ENCODE assay signal across 13 mouse cellular contexts in the genomic region with DNA sequence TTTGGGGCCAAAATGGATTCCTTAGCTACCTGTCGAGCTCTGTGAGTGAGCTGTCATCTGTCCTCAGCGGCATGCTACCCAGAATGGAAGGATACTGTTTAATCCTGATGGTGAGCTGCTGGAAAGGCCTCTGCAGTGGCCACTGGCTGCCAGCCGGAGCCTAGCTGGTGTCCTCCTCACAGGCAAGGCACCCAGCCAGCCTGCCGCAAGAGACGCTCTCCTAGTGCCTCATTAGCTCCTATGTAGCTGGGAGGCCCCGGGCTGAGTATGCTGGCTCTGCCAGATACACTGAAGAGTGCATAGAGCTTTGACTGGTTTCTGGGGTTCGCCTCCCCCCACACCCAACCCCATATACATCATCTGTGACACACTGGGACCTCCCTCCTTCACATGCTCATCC. TPM values are rescaled to one million over a fixed set of nuclear protein-coding genes. Genes with fewer than 3 reads are reported as not detected.
DNase-seq lines count a peak whose midpoint lies in the region; ATAC-seq and TF ChIP-seq lines count a peak whose summit lies in the region.
"Had no signal": no experiment of that assay in that cellular context is flagged by ENCODE, and none has a peak within 500 bp of the region (broad histone marks: within the 10 kb centered on the region; RNA-seq: fewer than 3 reads in every experiment).

No protein-coding gene starts in this region.

- H3K4me1 ChIP-seq in embryonic facial prominence, embryonic 12.5 days: peaks cover 48% of the 10 kb centered on the region
- H3K4me1 ChIP-seq in embryonic facial prominence, embryonic 10.5 days: peaks cover 66% of the 10 kb centered on the region
- H3K4me1 ChIP-seq in hindbrain, embryonic 13.5 days (replicated peaks): peaks cover 49% of the 10 kb centered on the region
- H3K4me1 ChIP-seq in hindbrain, embryonic 10.5 days (replicated peaks): peaks cover 54% of the 10 kb centered on the region
- peaks cover 45% of the 10 kb centered on the region for H3K4me1 ChIP-seq in stomach, embryonic 15.5 days
- peaks cover 17% of the 10 kb centered on the region; the same call in 1 of the 2 replicates for H3K4me1 ChIP-seq in stomach, postnatal 0 days (replicated peaks; ENCODE audit: control insufficient read depth, insufficient read depth)
- H3K4me1 ChIP-seq in neural tube, embryonic 15.5 days: peaks cover 55% of the 10 kb centered on the region

- peak overlapping the region; percentile 4; the same call in 1 of the 2 replicates for H3K9ac ChIP-seq in embryonic facial prominence, embryonic 12.5 days
- peak overlapping the region; percentile 29; the same call in 1 of the 2 replicates for H3K9ac ChIP-seq in hindbrain, embryonic 13.5 days
- no peak overlapping the region for H3K9ac ChIP-seq in stomach, embryonic 15.5 days
- H3K9ac ChIP-seq in stomach, postnatal 0 days (ENCODE audit: low read length): no peak overlapping the region
- no peak overlapping the region for H3K9ac ChIP-seq in neural tube, embryonic 15.5 days (replicated peaks)
- H3K9ac ChIP-seq: forebrain, postnatal 0 days; midbrain, embryonic 12.5 days had no signal

- ATAC-seq in embryonic facial prominence, embryonic 12.5 days (ENCODE audit: insufficient number of reproducible peaks, insufficient read depth, low FRiP score, low TSS enrichment): no peak
- no peak for ATAC-seq in hindbrain, embryonic 13.5 days (ENCODE audit: low FRiP score)
- ATAC-seq in stomach, embryonic 15.5 days (ENCODE audit: insufficient read depth, low FRiP score, low read depth): no peak
- ATAC-seq in stomach, postnatal 0 days (ENCODE audit: low FRiP score, low TSS enrichment): no peak
- no peak for ATAC-seq in neural tube, embryonic 15.5 days (ENCODE audit: low FRiP score)
- ATAC-seq: forebrain, postnatal 0 days had no signal

- H3K27ac ChIP-seq in embryonic facial prominence, embryonic 12.5 days: no peak overlapping the region
- H3K27ac ChIP-seq in embryonic facial prominence, embryonic 10.5 days (replicated peaks): no peak overlapping the region
- no peak overlapping the region for H3K27ac ChIP-seq in hindbrain, embryonic 13.5 days
- no peak overlapping the region for H3K27ac ChIP-seq in hindbrain, embryonic 10.5 days
- no peak overlapping the region for H3K27ac ChIP-seq in stomach, embryonic 15.5 days
- H3K27ac ChIP-seq in stomach, postnatal 0 days (replicated peaks): no peak overlapping the region
- H3K27ac ChIP-seq in neural tube, embryonic 15.5 days (replicated peaks): no peak overlapping the region
- H3K27ac ChIP-seq: left cerebral cortex, adult 2 months; midbrain, embryonic 12.5 days had no signal

- no peak for DNase-seq in embryonic facial prominence, embryonic 10.5 days (ENCODE audit: low spot score)
- DNase-seq in hindbrain, embryonic 10.5 days (ENCODE audit: low spot score): no peak
- no peak for DNase-seq in stomach, postnatal 0 days (ENCODE audit: low spot score)
- DNase-seq in thymus, postnatal 10 days (ENCODE audit: low spot score in 2 of 2): no peak
- DNase-seq: forebrain, postnatal 0 days; kidney, postnatal 25 days; right cerebral cortex, postnatal 25 days had no signal

- H3K27me3 ChIP-seq in embryonic facial prominence, embryonic 12.5 days: peaks cover 14% of the 10 kb centered on the region; the same call in 1 of the 2 replicates
- H3K27me3 ChIP-seq in embryonic facial prominence, embryonic 10.5 days (replicated peaks; ENCODE audit: low read depth, poor library complexity, severe bottlenecking): peaks cover 77% of the 10 kb centered on the region
- peaks cover 37% of the 10 kb centered on the region for H3K27me3 ChIP-seq in hindbrain, embryonic 13.5 days
- peaks cover 45% of the 10 kb centered on the region for H3K27me3 ChIP-seq in hindbrain, embryonic 10.5 days (ENCODE audit: insufficient read depth, poor library complexity, severe bottlenecking)
- H3K27me3 ChIP-seq in stomach, embryonic 15.5 days (replicated peaks): no peaks in the 10 kb centered on the region
- H3K27me3 ChIP-seq in stomach, postnatal 0 days (ENCODE audit: control insufficient read depth, insufficient read depth, low read length): no peaks in the 10 kb centered on the region
- H3K27me3 ChIP-seq in neural tube, embryonic 15.5 days (replicated peaks): peaks cover 14% of the 10 kb centered on the region

- no peak for TF ChIP-seq CTCF in stomach, postnatal 0 days (IDR thresholded peaks at IDR 0.05; ENCODE audit: low read depth)

- H3K36me3 ChIP-seq in embryonic facial prominence, embryonic 12.5 days: peaks cover 5% of the 10 kb centered on the region; the same call in 1 of the 2 replicates
- H3K36me3 ChIP-seq in embryonic facial prominence, embryonic 10.5 days (replicated peaks): peaks cover 15% of the 10 kb centered on the region; the same call in 1 of the 2 replicates
- no peaks in the 10 kb centered on the region for H3K36me3 ChIP-seq in hindbrain, embryonic 13.5 days
- H3K36me3 ChIP-seq in hindbrain, embryonic 10.5 days: no peaks in the 10 kb centered on the region
- H3K36me3 ChIP-seq in stomach, embryonic 15.5 days: 0 out of 2 replicates have a peak, but pooled peaks cover 3% of the 10 kb centered on the region
- H3K36me3 ChIP-seq in stomach, postnatal 0 days (ENCODE audit: control insufficient read depth, insufficient read depth, low read length): no peaks in the 10 kb centered on the region
- H3K36me3 ChIP-seq in neural tube, embryonic 15.5 days: no peaks in the 10 kb centered on the region
- H3K36me3 ChIP-seq: midbrain, embryonic 12.5 days had no signal

- WGBS in embryonic facial prominence, embryonic 12.5 days: 64% methylated on average over 7 of the region's 7 CpGs
- 75% methylated on average over 7 of the region's 7 CpGs for WGBS in embryonic facial prominence, embryonic 10.5 days
- 63% methylated on average over 7 of the region's 7 CpGs for WGBS in hindbrain, embryonic 13.5 days
- WGBS in hindbrain, embryonic 10.5 days: 73% methylated on average over 7 of the region's 7 CpGs
- WGBS in stomach, embryonic 15.5 days: 64% methylated on average over 7 of the region's 7 CpGs
- 61% methylated on average over 7 of the region's 7 CpGs for WGBS in stomach, postnatal 0 days
- WGBS in neural tube, embryonic 15.5 days: 66% methylated on average over 7 of the region's 7 CpGs

- no peak overlapping the region for H3K4me3 ChIP-seq in embryonic facial prominence, embryonic 12.5 days
- no peak overlapping the region for H3K4me3 ChIP-seq in embryonic facial prominence, embryonic 10.5 days
- no peak overlapping the region for H3K4me3 ChIP-seq in hindbrain, embryonic 13.5 days
- H3K4me3 ChIP-seq in hindbrain, embryonic 10.5 days: no peak overlapping the region
- H3K4me3 ChIP-seq in stomach, embryonic 15.5 days (replicated peaks): no peak overlapping the region
- H3K4me3 ChIP-seq in stomach, postnatal 0 days (ENCODE audit: low read depth, low read length): no peak overlapping the region
- no peak overlapping the region for H3K4me3 ChIP-seq in neural tube, embryonic 15.5 days (replicated peaks)
- H3K4me3 ChIP-seq: left cerebral cortex, adult 2 months; midbrain, embryonic 12.5 days had no signal

- peak overlapping the region; percentile 58; the same call in 1 of the 2 replicates for H3K4me2 ChIP-seq in embryonic facial prominence, embryonic 12.5 days (replicated peaks)
- 0 out of 2 replicates have a peak overlapping the region, but pooled peaks have one; percentile 57 for H3K4me2 ChIP-seq in hindbrain, embryonic 13.5 days
- H3K4me2 ChIP-seq in stomach, embryonic 15.5 days: peak overlapping the region; percentile 14; the same call in 1 of the 2 replicates
- H3K4me2 ChIP-seq in stomach, postnatal 0 days (replicated peaks; ENCODE audit: low read depth): no peak overlapping the region
- H3K4me2 ChIP-seq in neural tube, embryonic 15.5 days: peak overlapping the region; percentile 4; the same call in 1 of the 2 replicates

- TF ChIP-seq EP300 in stomach, postnatal 0 days (optimal IDR thresholded peaks at IDR 0.05): no peak

- H3K9me3 ChIP-seq in embryonic facial prominence, embryonic 12.5 days: no peaks in the 10 kb centered on the region
- H3K9me3 ChIP-seq in embryonic facial prominence, embryonic 10.5 days: no peaks in the 10 kb centered on the region
- H3K9me3 ChIP-seq in hindbrain, embryonic 13.5 days: no peaks in the 10 kb centered on the region
- H3K9me3 ChIP-seq in hindbrain, embryonic 10.5 days: no peaks in the 10 kb centered on the region
- H3K9me3 ChIP-seq in stomach, embryonic 15.5 days: no peaks in the 10 kb centered on the region
- H3K9me3 ChIP-seq in stomach, postnatal 0 days (ENCODE audit: control insufficient read depth, low read length): no peaks in the 10 kb centered on the region
- H3K9me3 ChIP-seq in neural tube, embryonic 15.5 days (replicated peaks): no peaks in the 10 kb centered on the region
- H3K9me3 ChIP-seq: midbrain, embryonic 12.5 days had no signal

RNA-seq across cellular contexts. Expression of gene Pgf, which starts 3.6 kb away (rescaled TPM):
- polyA plus RNA-seq in embryonic facial prominence, embryonic 12.5 days (2016; fragmentation: Nextera tagmentation; extraction: Ambion mirVana): 15.4 and 19.1 TPM in 2 replicates
- 9.3 and 9.8 TPM in 2 replicates for polyA plus RNA-seq in embryonic facial prominence, embryonic 10.5 days (2016; fragmentation: Nextera tagmentation; extraction: Ambion mirVana)
- 7.5 and 9.4 TPM in 2 replicates for polyA plus RNA-seq in hindbrain, embryonic 13.5 days (2015; fragmentation: Nextera tagmentation; extraction: Ambion mirVana)
- 5.8 and 8.0 TPM in 2 replicates for polyA plus RNA-seq in hindbrain, embryonic 10.5 days (2016; fragmentation: Nextera tagmentation; extraction: Ambion mirVana)
- 14.7 and 16.0 TPM in 2 replicates for polyA plus RNA-seq in stomach, embryonic 15.5 days (2015; fragmentation: Nextera tagmentation; extraction: Ambion mirVana)
- 3.0 and 3.5 TPM in 2 replicates for polyA plus RNA-seq in stomach, postnatal 0 days (2015; fragmentation: Nextera tagmentation; extraction: Ambion mirVana)
- 9.5 and 11.1 TPM in 2 replicates for polyA plus RNA-seq in neural tube, embryonic 15.5 days (2015; fragmentation: Nextera tagmentation; extraction: Ambion mirVana)

RNA-seq across cellular contexts. Expression of gene Rps6kl1, which starts 23.0 kb away (rescaled TPM):
- polyA plus RNA-seq in embryonic facial prominence, embryonic 12.5 days (2016; fragmentation: Nextera tagmentation; extraction: Ambion mirVana): 1.7 and 2.2 TPM in 2 replicates
- polyA plus RNA-seq in embryonic facial prominence, embryonic 10.5 days (2016; fragmentation: Nextera tagmentation; extraction: Ambion mirVana): 2.0 and 2.2 TPM in 2 replicates
- 23.3 and 24.1 TPM in 2 replicates for polyA plus RNA-seq in hindbrain, embryonic 13.5 days (2015; fragmentation: Nextera tagmentation; extraction: Ambion mirVana)
- polyA plus RNA-seq in hindbrain, embryonic 10.5 days (2016; fragmentation: Nextera tagmentation; extraction: Ambion mirVana): 3.7 and 3.8 TPM in 2 replicates
- 1.7 and 1.8 TPM in 2 replicates for polyA plus RNA-seq in stomach, embryonic 15.5 days (2015; fragmentation: Nextera tagmentation; extraction: Ambion mirVana)
- 0.65 and 0.75 TPM in 2 replicates for polyA plus RNA-seq in stomach, postnatal 0 days (2015; fragmentation: Nextera tagmentation; extraction: Ambion mirVana)
- polyA plus RNA-seq in neural tube, embryonic 15.5 days (2015; fragmentation: Nextera tagmentation; extraction: Ambion mirVana): 31.0 and 37.0 TPM in 2 replicates

RNA-seq across cellular contexts. Expression of gene Eif2b2, which starts 45.3 kb away (rescaled TPM):
- 79.0 and 88.2 TPM in 2 replicates for polyA plus RNA-seq in embryonic facial prominence, embryonic 12.5 days (2016; fragmentation: Nextera tagmentation; extraction: Ambion mirVana)
- 119 and 122 TPM in 2 replicates for polyA plus RNA-seq in embryonic facial prominence, embryonic 10.5 days (2016; fragmentation: Nextera tagmentation; extraction: Ambion mirVana)
- polyA plus RNA-seq in hindbrain, embryonic 13.5 days (2015; fragmentation: Nextera tagmentation; extraction: Ambion mirVana): 84.4 and 84.5 TPM in 2 replicates
- polyA plus RNA-seq in hindbrain, embryonic 10.5 days (2016; fragmentation: Nextera tagmentation; extraction: Ambion mirVana): 126 and 131 TPM in 2 replicates
- 76.7 and 78.1 TPM in 2 replicates for polyA plus RNA-seq in stomach, embryonic 15.5 days (2015; fragmentation: Nextera tagmentation; extraction: Ambion mirVana)
- 50.8 and 58.7 TPM in 2 replicates for polyA plus RNA-seq in stomach, postnatal 0 days (2015; fragmentation: Nextera tagmentation; extraction: Ambion mirVana)
- 74.5 and 85.5 TPM in 2 replicates for polyA plus RNA-seq in neural tube, embryonic 15.5 days (2015; fragmentation: Nextera tagmentation; extraction: Ambion mirVana)

Comparison
In these comparisons a context has a peak if more than half of its experiments do, and no peak if none do; other contexts are left out.
1. H3K9ac ChIP-seq: peak in embryonic facial prominence, embryonic 12.5 days (single experiment) and hindbrain, embryonic 13.5 days (single experiment); none in stomach, embryonic 15.5 days (single experiment), stomach, postnatal 0 days (single experiment) and neural tube, embryonic 15.5 days (single experiment).